Mouse (Mus musculus): Measurements from ENCODE around the gene Tanc2.

Gene Tanc2

GRCm38 (mm10) chr11:105922769-105923663, 333.2 kb downstream of the Tanc2 start:
- no peak for DNase-seq (ENCODE audit: low spot score)

GRCm38 (mm10) chr11:105927065-105928030, 337.6 kb downstream of the Tanc2 start:
- DNase-seq (ENCODE audit: low spot score) = peak; percentile 41

DNA sequence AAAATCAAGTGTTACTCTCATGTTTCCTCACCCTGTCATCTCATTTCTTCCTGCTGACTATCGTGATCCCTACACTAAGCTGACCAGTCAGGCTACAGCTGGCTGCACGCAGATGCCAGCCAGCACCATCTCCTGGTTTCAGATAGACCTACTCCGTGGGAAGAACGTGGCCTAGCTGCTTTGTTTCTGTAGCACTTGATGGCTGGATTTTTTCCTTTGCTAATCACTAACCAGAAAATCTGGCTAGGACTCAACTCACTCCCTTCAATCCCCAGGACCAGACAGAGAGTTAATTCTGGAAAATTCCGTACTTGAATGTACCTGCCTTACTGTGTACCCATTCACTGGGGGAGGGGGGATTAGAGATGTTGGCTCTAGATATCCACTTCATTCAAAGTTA, 338.4 kb downstream of the Tanc2 start:
- DNase-seq (ENCODE audit: low spot score) = no peak

GRCm38 (mm10) chr11:105931380-105931779, 341.6 kb downstream of the Tanc2 start:
- DNase-seq (ENCODE audit: low spot score) = no peak

DNA sequence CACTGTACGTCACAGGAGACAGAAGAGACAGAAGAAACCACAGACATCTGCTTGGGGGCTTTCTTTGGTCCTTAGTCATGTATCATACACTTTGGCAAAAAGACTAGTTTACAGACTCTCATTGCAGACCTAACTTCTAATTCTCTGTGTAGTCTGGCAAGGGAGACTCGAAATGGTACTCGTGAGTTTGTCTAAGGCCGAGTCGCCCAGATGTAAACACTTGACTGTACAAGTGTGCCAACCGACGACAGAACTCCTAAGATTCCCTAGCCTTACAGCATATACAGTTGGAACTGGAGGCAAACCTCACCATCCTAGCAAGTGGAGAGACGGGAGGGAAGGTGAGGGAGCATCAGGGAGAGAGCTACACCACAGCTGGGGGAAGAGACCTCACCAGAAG, 344.0 kb downstream of the Tanc2 start:
- no peak for DNase-seq (ENCODE audit: low spot score)

DNA sequence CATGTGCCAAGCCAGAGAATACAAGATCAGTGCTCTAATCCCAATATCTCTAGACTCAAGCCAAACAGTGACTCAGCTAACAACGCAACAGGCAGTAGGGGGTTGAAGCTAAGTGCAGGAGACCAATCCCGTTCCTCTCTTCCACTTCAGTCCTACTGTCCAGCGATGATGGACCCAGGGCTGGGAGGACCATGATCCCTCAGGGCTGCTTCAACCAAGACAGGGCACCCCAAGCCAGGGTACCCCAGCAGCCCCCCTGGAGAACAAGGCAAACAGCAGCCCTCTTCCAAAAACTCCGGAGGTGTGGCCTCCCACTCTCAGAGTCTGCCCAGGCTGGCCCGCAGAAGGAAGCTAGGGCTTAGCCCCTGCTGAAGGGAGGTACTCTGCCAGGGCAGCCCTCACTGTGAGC, 344.5 kb downstream of the Tanc2 start:
- no peak for DNase-seq (ENCODE audit: low spot score)

GRCm38 (mm10) chr11:105934816-105935215, 345.0 kb downstream of the Tanc2 start:
- DNase-seq (ENCODE audit: low spot score) = no peak

DNA sequence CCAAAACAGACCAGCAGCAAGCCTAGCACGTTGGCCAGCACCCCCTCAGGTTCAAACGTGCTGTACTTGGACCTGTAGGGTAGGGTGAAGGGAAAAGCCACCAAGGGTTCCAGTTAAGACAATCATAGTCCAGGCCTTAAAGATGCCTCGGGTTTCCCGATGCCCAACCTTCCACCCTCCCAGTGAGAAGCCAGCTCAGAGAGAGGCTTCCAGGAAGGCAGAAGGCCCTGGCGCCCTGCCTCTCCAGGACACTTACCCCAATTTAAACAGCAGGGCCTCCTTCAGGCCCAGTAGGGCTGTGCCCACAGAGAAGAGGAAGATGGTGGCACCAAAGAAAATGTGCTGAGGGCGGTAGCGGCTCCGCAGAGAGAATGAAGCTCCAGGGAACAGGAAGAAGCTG, 345.7 kb downstream of the Tanc2 start:
- DNase-seq (ENCODE audit: low spot score) = no peak

GRCm38 (mm10) chr11:105936200-105936599, 346.4 kb downstream of the Tanc2 start:
- peak; percentile 54 for DNase-seq (ENCODE audit: low spot score)

DNA sequence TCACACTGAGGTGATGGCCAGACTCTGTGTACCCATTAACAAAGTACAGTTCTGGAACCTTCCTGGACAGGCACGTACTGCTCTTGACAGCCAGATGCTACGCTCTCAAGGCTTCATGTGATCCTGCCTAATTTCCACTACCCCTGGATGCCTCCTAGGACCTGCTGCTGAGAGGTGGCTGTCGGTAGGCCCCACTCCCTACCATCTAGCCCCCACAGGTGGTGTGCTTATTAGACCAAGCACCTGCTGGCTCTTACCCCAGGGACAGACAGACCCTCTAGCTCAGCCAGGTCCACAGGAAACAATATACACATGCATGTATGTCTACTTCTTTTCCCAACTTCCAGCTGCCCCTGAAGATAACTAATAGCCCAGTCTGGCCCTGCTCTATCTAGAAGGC, 347.2 kb downstream of the Tanc2 start:
- no peak for DNase-seq (ENCODE audit: low spot score)

- DNase-seq (ENCODE audit: low spot score) = no peak
These were observed 349.0 kb downstream of the Tanc2 start for GRCm38 (mm10) chr11:105938771-105939170.

DNA sequence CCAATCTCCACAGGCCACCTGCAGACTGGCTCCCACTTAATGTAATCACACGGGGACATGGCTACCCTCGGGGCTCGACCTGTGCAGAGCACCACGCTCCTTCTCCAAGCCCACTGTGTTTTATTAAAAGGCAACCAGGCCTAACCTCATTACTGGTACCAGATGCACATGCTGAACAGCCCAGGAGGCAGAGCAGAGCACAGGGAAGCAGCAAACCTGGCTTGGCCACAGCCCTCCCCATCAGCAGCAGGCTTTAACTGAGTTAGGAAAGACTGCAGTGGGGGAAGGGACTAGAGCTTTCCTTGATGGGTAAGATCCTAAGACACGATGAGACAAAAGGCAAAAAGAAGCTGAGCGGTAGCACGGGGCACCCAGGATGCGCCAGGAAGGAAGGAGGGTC, 352.2 kb downstream of the Tanc2 start:
- DNase-seq (ENCODE audit: low spot score) = no peak

- peak; percentile 59 for DNase-seq (ENCODE audit: low spot score)
These were observed 353.6 kb downstream of the Tanc2 start for GRCm38 (mm10) chr11:105943133-105944102.

DNA sequence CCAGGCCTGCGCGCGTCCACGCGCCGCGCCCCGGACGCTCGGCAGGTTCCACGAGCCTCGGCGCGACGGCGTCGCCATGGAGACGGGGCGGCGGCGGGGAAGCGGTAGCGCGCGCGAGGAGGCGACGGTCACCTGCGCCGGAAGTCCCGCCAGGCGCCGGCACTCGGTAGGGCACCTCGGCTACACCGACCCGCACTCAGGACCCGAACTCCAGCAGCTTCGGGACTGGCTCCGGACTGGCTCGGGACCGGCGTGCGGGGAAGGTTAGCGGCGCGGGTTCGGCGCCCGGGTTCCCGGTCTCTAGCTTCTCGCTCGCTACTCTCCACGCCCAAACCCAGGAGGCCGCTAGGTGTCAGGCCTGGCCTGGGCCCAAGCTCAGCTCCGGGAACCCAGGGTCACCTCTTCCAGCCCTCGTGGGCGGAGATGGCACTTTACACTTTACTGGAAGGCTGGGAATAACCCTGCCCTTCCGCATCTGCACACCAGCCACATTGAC, 354.4 kb downstream of the Tanc2 start:
- DNase-seq (ENCODE audit: low spot score) = peak; percentile 74

GRCm38 (mm10) chr11:105944770-105945672, 355.2 kb downstream of the Tanc2 start:
- DNase-seq (ENCODE audit: low spot score) = no peak

GRCm38 (mm10) chr11:105946694-105947154, 356.9 kb downstream of the Tanc2 start:
- no peak for DNase-seq (ENCODE audit: low spot score)

DNA sequence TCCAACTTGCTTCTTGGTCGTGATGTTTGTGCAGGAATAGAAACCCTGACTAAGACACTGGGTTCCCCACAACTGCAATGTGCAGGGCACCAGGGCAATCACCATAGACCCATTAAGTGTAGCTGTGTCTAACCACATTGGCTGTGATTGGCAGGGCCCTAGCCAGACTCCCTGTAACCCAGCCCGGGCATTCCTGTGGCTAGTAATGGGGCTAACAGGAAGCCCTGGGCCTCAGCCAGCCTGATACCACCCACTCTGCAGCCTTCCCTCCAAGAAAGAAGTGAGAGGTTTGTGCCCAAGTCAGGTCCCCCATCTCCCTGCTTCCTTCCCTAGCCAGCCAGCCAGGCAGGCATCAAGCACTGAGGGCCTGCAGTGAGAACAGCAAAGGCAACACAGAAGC, 358.5 kb downstream of the Tanc2 start:
- DNase-seq (ENCODE audit: low spot score) = no peak

DNA sequence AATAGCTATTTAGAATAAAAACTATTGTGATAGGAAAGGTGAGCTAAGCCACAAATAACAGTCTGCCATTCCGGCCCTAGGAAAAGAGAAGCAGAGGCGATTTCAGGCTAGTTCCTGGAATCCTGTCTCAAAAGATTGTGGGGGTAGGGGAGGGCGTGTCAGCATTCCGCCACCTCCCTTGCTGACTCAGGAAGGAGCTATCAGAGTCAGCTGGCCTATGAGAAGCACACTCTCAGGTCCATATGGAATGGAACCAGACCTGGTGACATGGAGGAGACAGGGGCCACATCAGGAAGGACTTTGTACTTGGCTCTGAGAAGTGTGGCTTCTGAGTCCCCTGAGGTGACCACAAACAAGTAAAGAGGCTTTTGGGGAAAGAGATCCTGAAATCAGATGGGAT, 360.7 kb downstream of the Tanc2 start:
- no peak for DNase-seq (ENCODE audit: low spot score)

DNA sequence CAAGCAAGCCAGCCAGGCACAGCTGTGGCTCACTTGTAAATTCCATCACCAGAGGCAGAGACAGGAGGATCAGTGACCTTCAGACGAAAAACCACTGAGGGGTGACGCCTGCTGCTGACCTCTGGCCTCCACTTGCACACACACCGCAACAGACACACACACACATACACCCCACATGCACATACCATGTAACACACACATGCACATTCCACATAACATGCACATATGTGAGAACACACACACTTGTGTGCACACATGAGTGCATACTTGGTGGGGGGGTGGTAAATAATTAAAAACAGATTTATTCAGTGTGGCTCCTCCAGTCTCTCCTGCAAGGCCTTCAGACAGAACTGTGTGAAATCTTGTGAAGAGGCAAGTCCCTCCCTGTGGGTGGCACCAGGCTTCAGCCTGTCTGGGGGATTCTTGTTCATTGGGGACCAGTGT, 361.8 kb downstream of the Tanc2 start:
- no peak for DNase-seq (ENCODE audit: low spot score)

DNA sequence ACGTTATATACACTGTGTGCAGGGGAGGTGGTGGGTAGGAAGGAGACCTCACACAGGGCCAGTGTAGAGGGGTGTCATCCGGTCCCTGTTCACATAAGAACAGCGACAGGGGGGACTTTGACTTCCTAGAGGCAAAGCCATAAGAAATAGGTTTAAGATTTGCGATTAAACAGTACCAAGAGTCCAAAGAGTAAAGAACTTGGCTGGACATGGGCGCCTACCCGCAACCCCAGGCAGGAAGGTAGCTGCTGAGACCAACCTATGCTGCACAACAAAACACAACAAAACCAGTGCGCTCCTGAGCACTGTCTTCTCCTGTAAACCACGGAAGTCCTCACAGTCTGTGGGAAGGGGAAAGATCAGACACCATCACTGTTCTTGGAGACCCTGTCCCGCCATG, 362.3 kb downstream of the Tanc2 start:
- no peak for DNase-seq (ENCODE audit: low spot score)
